Mouse (Mus musculus): ENCODE measurements around the gene Apol8. TPM values are rescaled to one million over a fixed set of nuclear protein-coding genes. Genes with fewer than 3 reads are reported as not detected.

The Apol8 gene
- polyA plus RNA-seq, 1 experiment from 2014 or later = not detected

GRCm38 (mm10) chr15:77794138-77794907, 37.5 kb upstream of the Apol8 start:
- Histone ChIP-seq H3K4me3 (ENCODE audit: low read depth, low read length) (no peak overlapping the region), H3K9me3 (ENCODE audit: low read depth, low read length) (no peaks in the 10 kb centered on the region), H3K9ac (no peak overlapping the region), H3K27me3 (ENCODE audit: insufficient read depth, low read length) (no peaks in the 10 kb centered on the region), H3K4me2 (no peak overlapping the region), H3K27ac (ENCODE audit: low read depth) (no peak overlapping the region), H3K36me3 (ENCODE audit: insufficient read depth) (peaks cover 85% of the 10 kb centered on the region), H3K4me1 (ENCODE audit: insufficient read depth) (peaks cover 16% of the 10 kb centered on the region)
- no peak for DNase-seq
- 84% methylated on average over 13 of the region's 13 CpGs for WGBS
- no peak for ATAC-seq (ENCODE audit: insufficient read depth)
- no peak for TF ChIP-seq CTCF (IDR thresholded peaks at IDR 0.05; ENCODE audit: low read depth)

GRCm38 (mm10) chr15:77793554-77793953, 36.8 kb upstream of the Apol8 start:
- DNase-seq (no peak), ATAC-seq (ENCODE audit: insufficient read depth) (no peak)
- no peaks in the 10 kb centered on the region for H3K9me3 ChIP-seq (ENCODE audit: low read depth, low read length)
- no peak for TF ChIP-seq CTCF (IDR thresholded peaks at IDR 0.05; ENCODE audit: low read depth)
- H3K27me3 ChIP-seq (ENCODE audit: insufficient read depth, low read length) = no peaks in the 10 kb centered on the region
- peaks cover 10% of the 10 kb centered on the region for H3K4me1 ChIP-seq (ENCODE audit: insufficient read depth)
- 86% methylated on average over 7 of the region's 7 CpGs for WGBS
- H3K4me2 ChIP-seq = no peak overlapping the region
- H3K9ac ChIP-seq = no peak overlapping the region
- H3K27ac ChIP-seq (ENCODE audit: low read depth) = no peak overlapping the region
- H3K36me3 ChIP-seq (ENCODE audit: insufficient read depth) = peaks cover 92% of the 10 kb centered on the region
- no peak overlapping the region for H3K4me3 ChIP-seq (ENCODE audit: low read depth, low read length)

GRCm38 (mm10) chr15:77793094-77793493, 36.3 kb upstream of the Apol8 start:
- ATAC-seq (ENCODE audit: insufficient read depth) (no peak), DNase-seq (no peak)
- H3K36me3 ChIP-seq (ENCODE audit: insufficient read depth) = peaks cover 97% of the 10 kb centered on the region
- WGBS = 83% methylated on average over 4 of the region's 4 CpGs
- no peaks in the 10 kb centered on the region for H3K27me3 ChIP-seq (ENCODE audit: insufficient read depth, low read length)
- H3K4me1 ChIP-seq (ENCODE audit: insufficient read depth) = peaks cover 5% of the 10 kb centered on the region
- no peaks in the 10 kb centered on the region for H3K9me3 ChIP-seq (ENCODE audit: low read depth, low read length)
- H3K4me2 ChIP-seq = no peak overlapping the region
- H3K27ac ChIP-seq (ENCODE audit: low read depth) = no peak overlapping the region
- H3K4me3 ChIP-seq (ENCODE audit: low read depth, low read length) = no peak overlapping the region
- no peak overlapping the region for H3K9ac ChIP-seq
- no peak for TF ChIP-seq CTCF (IDR thresholded peaks at IDR 0.05; ENCODE audit: low read depth)

- H3K4me3 ChIP-seq (ENCODE audit: low read depth, low read length) = no peak overlapping the region
- peaks cover 98% of the 10 kb centered on the region for H3K36me3 ChIP-seq (ENCODE audit: insufficient read depth)
- no peak overlapping the region for H3K27ac ChIP-seq (ENCODE audit: low read depth)
- H3K27me3 ChIP-seq (ENCODE audit: insufficient read depth, low read length) = no peaks in the 10 kb centered on the region
- no peaks in the 10 kb centered on the region for H3K9me3 ChIP-seq (ENCODE audit: low read depth, low read length)
- ATAC-seq (ENCODE audit: insufficient read depth) = no peak
- no peaks in the 10 kb centered on the region for H3K4me1 ChIP-seq (ENCODE audit: insufficient read depth)
- 82% methylated on average over 9 of the region's 9 CpGs for WGBS
- no peak for TF ChIP-seq CTCF (IDR thresholded peaks at IDR 0.05; ENCODE audit: low read depth)
- DNase-seq = no peak
- no peak overlapping the region for H3K9ac ChIP-seq
- no peak overlapping the region for H3K4me2 ChIP-seq
Observed at GRCm38 (mm10) chr15:77792056-77792455, 35.3 kb upstream of the Apol8 start.

GRCm38 (mm10) chr15:77790656-77791405, 34.0 kb upstream of the Apol8 start:
- H3K27me3 ChIP-seq (ENCODE audit: insufficient read depth, low read length) = no peaks in the 10 kb centered on the region
- ATAC-seq (ENCODE audit: insufficient read depth) = no peak
- H3K4me1 ChIP-seq (ENCODE audit: insufficient read depth) = no peaks in the 10 kb centered on the region
- H3K36me3 ChIP-seq (ENCODE audit: insufficient read depth) = peaks cover 99% of the 10 kb centered on the region
- no peak overlapping the region for H3K9ac ChIP-seq
- no peak overlapping the region for H3K4me2 ChIP-seq
- no peak overlapping the region for H3K27ac ChIP-seq (ENCODE audit: low read depth)
- no peak for DNase-seq
- 90% methylated on average over 21 of the region's 21 CpGs for WGBS
- no peak overlapping the region for H3K4me3 ChIP-seq (ENCODE audit: low read depth, low read length)
- no peaks in the 10 kb centered on the region for H3K9me3 ChIP-seq (ENCODE audit: low read depth, low read length)
- TF ChIP-seq CTCF (IDR thresholded peaks at IDR 0.05; ENCODE audit: low read depth) = no peak

GRCm38 (mm10) chr15:77789186-77789585, 32.4 kb upstream of the Apol8 start:
- Histone ChIP-seq H3K27me3 (ENCODE audit: insufficient read depth, low read length) (no peaks in the 10 kb centered on the region), H3K27ac (ENCODE audit: low read depth) (no peak overlapping the region), H3K9me3 (ENCODE audit: low read depth, low read length) (no peaks in the 10 kb centered on the region), H3K9ac (no peak overlapping the region), H3K36me3 (ENCODE audit: insufficient read depth) (peaks cover 99% of the 10 kb centered on the region), H3K4me2 (no peak overlapping the region), H3K4me1 (ENCODE audit: insufficient read depth) (no peaks in the 10 kb centered on the region), H3K4me3 (ENCODE audit: low read depth, low read length) (no peak overlapping the region)
- no peak for DNase-seq
- no peak for TF ChIP-seq CTCF (IDR thresholded peaks at IDR 0.05; ENCODE audit: low read depth)
- ATAC-seq (ENCODE audit: insufficient read depth) = no peak
- WGBS = 77% methylated on average over 3 of the region's 3 CpGs

DNA sequence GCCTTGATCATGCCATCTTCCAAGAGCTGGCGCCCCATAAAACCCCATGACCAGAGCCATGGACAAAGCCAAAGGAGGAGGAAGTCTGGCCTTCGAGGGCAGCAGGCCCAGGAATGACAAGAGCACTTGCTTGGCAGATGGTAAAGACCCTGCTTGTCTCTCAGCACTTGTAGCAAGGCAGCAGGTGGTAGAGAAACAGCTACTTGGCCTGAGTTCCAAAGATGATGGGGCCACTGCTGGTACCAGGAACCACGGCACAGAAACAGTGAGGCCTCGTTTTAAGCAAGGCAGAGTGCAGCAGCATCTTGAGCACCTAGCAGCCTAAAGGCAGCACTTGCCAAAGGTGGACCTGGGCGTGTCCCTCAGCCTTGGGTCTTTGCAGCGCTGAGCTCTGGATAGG, 31.6 kb upstream of the Apol8 start:
- Histone ChIP-seq H3K27ac (ENCODE audit: low read depth) (no peak overlapping the region), H3K27me3 (ENCODE audit: insufficient read depth, low read length) (no peaks in the 10 kb centered on the region), H3K36me3 (ENCODE audit: insufficient read depth) (peaks cover 100% of the 10 kb centered on the region), H3K4me1 (ENCODE audit: insufficient read depth) (no peaks in the 10 kb centered on the region), H3K9me3 (ENCODE audit: low read depth, low read length) (no peaks in the 10 kb centered on the region), H3K4me2 (no peak overlapping the region), H3K4me3 (ENCODE audit: low read depth, low read length) (no peak overlapping the region), H3K9ac (no peak overlapping the region)
- DNase-seq = no peak
- WGBS = 85% methylated on average over 6 of the region's 6 CpGs
- ATAC-seq (ENCODE audit: insufficient read depth) = no peak
- no peak for TF ChIP-seq CTCF (IDR thresholded peaks at IDR 0.05; ENCODE audit: low read depth)

Data from lung, embryonic 14.5 days (tissue).